Mouse (Mus musculus): ENCODE measurements around the gene Snx30.

GRCm38 (mm10) chr4:59818498-59818897 is 12.9 kb downstream of the Snx30 start:
- no peak for TF ChIP-seq CTCF (conservative IDR thresholded peaks at IDR 0.05; ENCODE audit: low read length)
- TF ChIP-seq POU5F1 (IDR thresholded peaks at IDR 0.05; ENCODE audit: borderline replicate concordance, low read length), result no peak

Data from E14TG2a.4 (cell line).